Mouse (Mus musculus): ENCODE results near the gene Cplx3. TPM values are rescaled to one million over a fixed set of nuclear protein-coding genes. Genes with fewer than 3 reads are reported as not detected.

Cplx3 gene
- total and polyA plus RNA-seq, 3 experiments: 0.09 TPM; not detected in 2

GRCm38 (mm10) chr9:57644442-57644943 is 38.4 kb upstream of the Cplx3 start (continued):
- TF ChIP-seq MXI1 (IDR thresholded peaks at IDR 0.05; ENCODE audit: low read depth, low read length): no peak; the same call in none of the 2 replicates
- TF ChIP-seq SMC3 (IDR thresholded peaks at IDR 0.05; ENCODE audit: low read depth, low read length): no peak
- TF ChIP-seq TBP (conservative IDR thresholded peaks at IDR 0.05; ENCODE audit: low read depth, low read length): no peak

GRCm38 (mm10) chr9:57643856-57644180 is 37.7 kb upstream of the Cplx3 start:
- dilution Hi-C loops (cut with MboI; ENCODE audit: extremely low pct_ligation_motif_present, extremely low pct_unique_long_range_greater_than_20kb, low sequenced_read_pairs) (no loop called here), in situ Hi-C loops (cut with MboI; ENCODE audit: low pct_ligation_motif_present, low pct_unique_long_range_greater_than_20kb, low sequenced_read_pairs) (no loop called here)
- Histone ChIP-seq H3K4me2 (ENCODE audit: insufficient read depth, low read depth, poor library complexity, severe bottlenecking) (peak overlapping the region; percentile 79), H3K9ac (ENCODE audit: insufficient read depth, low read depth) (peak overlapping the region; percentile 92), H3K9me3 (replicated peaks; ENCODE audit: low read length) (no peaks in the 10 kb centered on the region), H3K27ac (ENCODE audit: insufficient read depth, low read depth) (peak overlapping the region; percentile 77), H3K79me2 (replicated peaks; ENCODE audit: control insufficient read depth, extremely low read depth, insufficient read depth, poor library complexity, severe bottlenecking) (peaks cover 57% of the 10 kb centered on the region), H3K36me3 (replicated peaks in 1 of 2; ENCODE audit: control insufficient read depth in 1 of 2, insufficient read depth in 1 of 2, low read length in 1 of 2) (peaks cover 3 to 16% of the 10 kb centered on the region in 2 experiments), H3K4me1 (ENCODE audit: control insufficient read depth in 1 of 2, insufficient read depth in 2 of 2) (peaks cover 21 to 68% of the 10 kb centered on the region in 2 experiments), H3K27me3 (replicated peaks) (no peaks in the 10 kb centered on the region), H3K4me3 (replicated peaks in 1 of 3; ENCODE audit: low read depth in 2 of 3, low read length in 2 of 3, poor library complexity in 1 of 3) (peak overlapping the region; percentile 86 to 95 (median 90))
- no peak for DNase-seq (ENCODE audit: extremely low read depth)
- peak; percentile 54 for TF ChIP-seq BHLHE40 (IDR thresholded peaks at IDR 0.05; ENCODE audit: low read depth, low read length)
- no peak for TF ChIP-seq ZKSCAN1 (IDR thresholded peaks at IDR 0.05; ENCODE audit: borderline replicate concordance, low read depth, low read length)
- TF ChIP-seq MAZ (IDR thresholded peaks at IDR 0.05; ENCODE audit: low read depth, low read length): no peak
- peak; percentile 96 for TF ChIP-seq MYC (IDR thresholded peaks at IDR 0.05; ENCODE audit: low read depth, low read length)
- no peak for TF ChIP-seq POLR2AphosphoS2 (IDR thresholded peaks at IDR 0.05; ENCODE audit: low read depth, low read length)
- 0 out of 2 replicates have a peak, but pooled peaks have one; percentile 2 for TF ChIP-seq TBP (conservative IDR thresholded peaks at IDR 0.05; ENCODE audit: low read depth, low read length)
- TF ChIP-seq TCF12 (IDR thresholded peaks at IDR 0.05; ENCODE audit: low read depth, low read length): 0 out of 2 replicates have a peak, but pooled peaks have one; percentile 23
- TF ChIP-seq UBTF (IDR thresholded peaks at IDR 0.05; ENCODE audit: low read depth, low read length): 0 out of 2 replicates have a peak, but pooled peaks have one; percentile 48
- TF ChIP-seq NRF1 (IDR thresholded peaks at IDR 0.05; ENCODE audit: low read depth, low read length): 0 out of 2 replicates have a peak, but pooled peaks have one; percentile 7
- peak; percentile 86 for TF ChIP-seq MXI1 (IDR thresholded peaks at IDR 0.05; ENCODE audit: low read depth, low read length)
- TF ChIP-seq SIN3A (IDR thresholded peaks at IDR 0.05; ENCODE audit: low read length): peak; percentile 13; the same call in 1 of the 2 replicates
- peak; percentile 93 for TF ChIP-seq MAX (IDR thresholded peaks at IDR 0.05; ENCODE audit: low read length)

- Histone ChIP-seq H3K27me3 (replicated peaks) (no peaks in the 10 kb centered on the region), H3K9ac (ENCODE audit: insufficient read depth, low read depth) (peak overlapping the region; percentile 92), H3K4me1 (ENCODE audit: control insufficient read depth in 1 of 2, insufficient read depth in 2 of 2) (peaks cover 26 to 68% of the 10 kb centered on the region in 2 experiments), H3K79me2 (replicated peaks; ENCODE audit: control insufficient read depth, extremely low read depth, insufficient read depth, poor library complexity, severe bottlenecking) (peaks cover 62% of the 10 kb centered on the region), H3K27ac (ENCODE audit: insufficient read depth, low read depth) (peak overlapping the region; percentile 77), H3K9me3 (replicated peaks; ENCODE audit: low read length) (no peaks in the 10 kb centered on the region), H3K4me3 (replicated peaks in 1 of 3; ENCODE audit: low read depth in 2 of 3, low read length in 2 of 3, poor library complexity in 1 of 3) (peak overlapping the region; percentile 86 to 95 (median 90)), H3K4me2 (ENCODE audit: insufficient read depth, low read depth, poor library complexity, severe bottlenecking) (peak overlapping the region; percentile 79), H3K36me3 (replicated peaks in 1 of 2; ENCODE audit: control insufficient read depth in 1 of 2, insufficient read depth in 1 of 2, low read length in 1 of 2) (peaks cover 3 to 14% of the 10 kb centered on the region in 2 experiments)
- DNase-seq (ENCODE audit: extremely low read depth): peak; percentile 82
- dilution Hi-C loops (cut with MboI; ENCODE audit: extremely low pct_ligation_motif_present, extremely low pct_unique_long_range_greater_than_20kb, low sequenced_read_pairs) (no loop called here), in situ Hi-C loops (cut with MboI; ENCODE audit: low pct_ligation_motif_present, low pct_unique_long_range_greater_than_20kb, low sequenced_read_pairs) (no loop called here)
- TF ChIP-seq POLR2A (IDR thresholded peaks at IDR 0.05; ENCODE audit: low read depth, low read length) (peak; percentile 35), ELF1 (IDR thresholded peaks at IDR 0.05; ENCODE audit: low read depth, low read length) (no peak), HCFC1 (IDR thresholded peaks at IDR 0.05; ENCODE audit: low read depth, low read length) (no peak), SMC3 (IDR thresholded peaks at IDR 0.05; ENCODE audit: low read depth, low read length) (no peak), ZKSCAN1 (IDR thresholded peaks at IDR 0.05; ENCODE audit: borderline replicate concordance, low read depth, low read length) (no peak), CHD1 (IDR thresholded peaks at IDR 0.05; ENCODE audit: low read depth, low read length) (no peak; the same call in 1 of the 2 replicates), USF2 (conservative IDR thresholded peaks at IDR 0.05; ENCODE audit: low read depth, low read length) (no peak), POLR2AphosphoS2 (IDR thresholded peaks at IDR 0.05; ENCODE audit: low read depth, low read length) (no peak), KAT2A (IDR thresholded peaks at IDR 0.05; ENCODE audit: insufficient replicate concordance, low read length) (no peak), E2F4 (IDR thresholded peaks at IDR 0.05; ENCODE audit: insufficient replicate concordance, low read depth, low read length) (no peak), RAD21 (IDR thresholded peaks at IDR 0.05; ENCODE audit: low read depth, low read length) (no peak), SIN3A (IDR thresholded peaks at IDR 0.05; ENCODE audit: low read length) (peak; percentile 52; the same call in 1 of the 2 replicates), MXI1 (IDR thresholded peaks at IDR 0.05; ENCODE audit: low read depth, low read length) (peak; percentile 65; the same call in 1 of the 2 replicates), GABPA (IDR thresholded peaks at IDR 0.05; ENCODE audit: insufficient replicate concordance, low read depth, low read length) (no peak), TBP (conservative IDR thresholded peaks at IDR 0.05; ENCODE audit: low read depth, low read length) (0 out of 2 replicates have a peak, but pooled peaks have one; percentile 33), JUND (conservative IDR thresholded peaks at IDR 0.05; ENCODE audit: low read depth, low read length) (no peak), CTCF (conservative IDR thresholded peaks at IDR 0.05 in 1 of 2, IDR thresholded peaks at IDR 0.05 in 1 of 2; ENCODE audit: low read depth in 2 of 2, low read length in 2 of 2) (no peak), TCF12 (IDR thresholded peaks at IDR 0.05; ENCODE audit: low read depth, low read length) (peak; percentile 47; the same call in 1 of the 2 replicates), ETS1 (conservative IDR thresholded peaks at IDR 0.05; ENCODE audit: low read depth, low read length) (no peak), IRF4 (IDR thresholded peaks at IDR 0.05; ENCODE audit: low read depth, low read length) (no peak), UBTF (IDR thresholded peaks at IDR 0.05; ENCODE audit: low read depth, low read length) (no peak)
Observed at GRCm38 (mm10) chr9:57643169-57643855, 37.2 kb upstream of the Cplx3 start.
